Mouse (Mus musculus) adrenal gland, postnatal 4 days (tissue): ENCODE measurements around the gene Zfand4. TPM values are rescaled to one million over a fixed set of nuclear protein-coding genes. Genes with fewer than 3 reads are reported as not detected.
"Not testable (repeated sequence)": the region's sequence is repeated elsewhere in the genome, so short reads cannot be mapped to it uniquely, and the experiment has no call there.

Experiments
- DNase-seq, 2 experiments: peaks; one replicate each; pipeline ENCODE4 v3.0.0; 2021 to 2022; ENCODE audit warnings: low spot score in 2 of 2, mixed read lengths in 2 of 2
- total RNA-seq, 2 experiments: library from RNA; stranded (reverse); gene quantifications; 2 replicates each; pipeline ENCODE4 v1.2.3; 2021

Zfand4 gene
- total RNA-seq, 2 experiments from 2014 or later, result 6.0 to 7.2 TPM

DNA sequence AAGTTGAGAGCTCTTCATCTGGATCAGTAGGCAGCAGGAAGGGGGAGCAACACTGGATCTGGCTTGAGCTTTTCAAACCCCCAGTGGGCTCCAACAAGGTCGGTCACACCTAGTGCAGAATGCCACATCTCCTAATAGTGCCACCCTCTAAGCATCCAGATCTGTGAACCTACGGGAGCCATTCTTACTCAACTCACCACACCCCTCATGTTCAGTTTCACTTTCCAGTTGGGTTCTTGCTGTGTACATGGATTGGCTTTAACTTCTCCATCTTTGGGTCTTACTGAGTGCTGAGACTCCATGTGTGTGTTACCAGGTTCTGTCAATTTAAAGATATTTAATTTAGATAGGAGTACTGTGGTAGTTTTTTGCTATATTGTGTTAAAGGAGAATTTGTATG, 47.4 kb downstream of the Zfand4 start:
- DNase-seq, result no peak

GRCm38 (mm10) chr6:116319259-116319658, 55.2 kb downstream of the Zfand4 start:
- DNase-seq, result no peak

DNA sequence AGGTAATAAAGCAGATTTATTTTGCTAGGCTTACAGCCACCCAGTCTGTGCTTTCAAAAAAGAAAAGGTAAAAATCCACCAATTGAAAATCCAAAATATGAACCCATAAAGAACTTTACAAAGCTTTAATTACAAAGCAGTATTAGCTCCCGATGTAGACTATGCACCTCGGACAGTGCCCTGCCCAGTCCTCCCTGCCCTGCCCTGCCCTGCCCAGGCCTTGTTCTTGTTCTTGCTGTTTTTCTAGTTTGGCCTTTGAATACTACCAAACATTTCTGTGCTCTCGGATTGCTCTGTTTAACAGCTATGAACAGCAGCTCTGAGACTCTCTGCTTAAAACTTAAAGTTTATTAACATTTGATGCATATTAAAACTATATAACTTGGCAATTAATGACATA, 62.6 kb downstream of the Zfand4 start:
- no peak for DNase-seq

DNA sequence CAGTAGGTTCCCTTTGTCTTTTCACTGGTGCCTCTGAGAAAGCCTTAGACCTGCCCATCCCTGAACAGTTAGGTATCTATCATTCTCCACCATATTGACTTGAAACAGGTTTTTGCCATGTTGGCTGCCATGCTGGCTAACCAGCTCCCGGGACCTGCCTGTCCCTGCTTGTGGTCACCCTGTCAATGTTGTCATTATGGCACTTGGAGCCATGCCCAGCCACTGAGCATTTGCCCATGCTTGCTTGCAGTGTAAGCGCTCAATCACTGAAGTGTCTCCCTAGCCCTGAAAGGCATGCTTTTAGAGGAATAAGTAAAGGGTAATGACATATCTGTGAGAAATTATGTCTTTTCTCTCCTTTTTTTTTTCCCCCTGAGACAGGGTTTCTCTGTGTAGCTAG, 67.4 kb downstream of the Zfand4 start:
- DNase-seq, result no peak

DNA sequence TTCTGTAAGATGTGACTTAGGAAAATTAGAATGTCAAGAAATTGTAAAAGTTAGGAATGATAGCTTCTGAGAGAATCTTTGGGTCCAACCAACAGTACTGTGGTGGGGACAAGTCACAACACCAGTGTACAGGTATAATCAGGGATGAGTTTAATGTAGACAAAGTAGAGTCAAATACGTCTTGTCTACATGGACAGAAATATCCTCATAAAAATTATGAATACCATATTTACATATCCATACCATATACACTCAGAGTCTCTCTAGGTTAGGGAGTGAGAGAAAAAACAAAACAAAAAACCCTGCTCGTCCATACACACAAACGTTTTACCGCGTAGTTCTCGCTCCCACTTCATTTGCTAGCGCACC, 73.4 kb downstream of the Zfand4 start:
- no peak for DNase-seq

DNA sequence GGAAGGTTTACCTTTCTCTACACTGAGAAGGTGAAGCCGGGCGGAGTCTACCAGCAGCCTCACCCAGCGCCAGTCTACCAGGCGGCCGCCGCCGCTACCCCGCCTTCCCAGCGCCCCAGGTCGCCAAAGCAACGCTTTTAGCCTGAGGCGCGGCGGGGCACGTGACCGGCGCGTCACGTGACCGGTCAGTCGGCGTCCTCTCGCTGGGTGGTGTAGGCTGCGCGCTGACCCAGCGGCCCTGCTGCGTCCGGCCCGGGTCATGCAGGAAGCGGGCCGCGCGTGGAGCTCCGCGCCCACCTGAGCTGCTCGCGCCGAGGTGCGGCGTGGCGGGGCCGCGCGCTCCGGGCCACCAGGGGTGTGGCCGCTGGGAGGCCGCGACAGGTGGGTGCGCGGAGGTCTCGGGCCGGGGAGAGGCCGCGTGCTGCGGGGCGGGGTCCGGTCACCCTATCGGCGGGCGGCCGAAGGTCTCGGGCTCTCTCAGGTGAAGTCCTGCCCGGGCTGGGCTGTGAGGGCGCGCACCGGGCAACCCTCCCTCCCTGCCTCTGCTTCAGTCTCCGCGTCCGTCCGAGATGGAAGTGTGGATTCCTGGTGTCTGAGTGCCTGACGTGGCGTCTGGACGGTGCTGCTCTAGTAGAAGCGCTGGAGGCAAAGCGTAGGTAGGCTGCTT, 73.9 kb downstream of the Zfand4 start, which contains the start of gene March8:
Gene March8, plus strand, starts transcription at position 190 of the 667 bp plus-strand sequence.
- peak; percentile 77 to 80 for DNase-seq

DNA sequence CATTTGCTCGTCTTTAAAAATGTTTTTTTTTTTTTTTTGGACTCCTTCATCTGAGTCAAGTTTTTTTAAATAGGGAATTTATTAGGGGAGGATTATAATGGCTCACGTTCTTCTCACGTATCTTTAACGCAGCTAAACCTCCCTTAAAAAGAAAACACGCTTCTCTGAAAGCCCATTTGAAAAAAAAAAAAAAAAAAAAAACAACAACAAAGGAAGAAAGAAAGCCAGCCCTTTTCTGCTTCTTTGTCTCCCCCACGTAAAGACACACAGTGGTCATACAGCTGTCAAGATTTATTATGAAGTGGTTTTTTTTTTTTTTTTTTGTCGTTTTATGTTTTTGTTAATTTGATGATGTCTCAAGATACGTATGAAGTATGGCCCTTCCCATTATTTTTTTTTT, 74.5 kb downstream of the Zfand4 start:
- DNase-seq, result no peak

- DNase-seq, result no peak
Measured at GRCm38 (mm10) chr6:116339088-116339487, 75.1 kb downstream of the Zfand4 start.

- no peak for DNase-seq
Measured at GRCm38 (mm10) chr6:116340521-116340920, 76.5 kb downstream of the Zfand4 start.

GRCm38 (mm10) chr6:116347953-116348352, 83.9 kb downstream of the Zfand4 start:
- no peak for DNase-seq

GRCm38 (mm10) chr6:116349997-116350396, 86.0 kb downstream of the Zfand4 start:
- DNase-seq, result no peak

DNA sequence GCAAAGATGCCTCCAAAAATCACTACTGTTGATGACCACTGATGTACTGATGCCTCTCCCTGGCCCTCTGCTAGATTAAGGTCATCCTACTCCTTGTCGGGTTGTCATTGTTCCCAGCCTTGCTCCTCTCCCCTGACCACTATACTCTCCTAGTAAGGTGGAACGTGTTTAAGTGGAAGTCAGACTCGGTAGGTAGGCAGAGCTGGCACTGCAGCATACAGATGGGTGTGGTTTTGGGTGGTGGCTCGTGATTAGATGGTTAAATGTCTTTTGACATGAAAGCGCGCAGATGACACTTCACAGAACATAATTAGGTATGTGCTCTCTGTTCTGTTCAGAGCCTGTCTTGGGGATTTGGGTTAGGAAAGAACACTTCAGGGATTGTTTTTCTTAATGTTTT, 86.6 kb downstream of the Zfand4 start:
- no peak for DNase-seq

- no peak for DNase-seq
Measured at GRCm38 (mm10) chr6:116351534-116351933, 87.5 kb downstream of the Zfand4 start.

GRCm38 (mm10) chr6:116353428-116353827, 89.4 kb downstream of the Zfand4 start:
- DNase-seq, result no peak

DNA sequence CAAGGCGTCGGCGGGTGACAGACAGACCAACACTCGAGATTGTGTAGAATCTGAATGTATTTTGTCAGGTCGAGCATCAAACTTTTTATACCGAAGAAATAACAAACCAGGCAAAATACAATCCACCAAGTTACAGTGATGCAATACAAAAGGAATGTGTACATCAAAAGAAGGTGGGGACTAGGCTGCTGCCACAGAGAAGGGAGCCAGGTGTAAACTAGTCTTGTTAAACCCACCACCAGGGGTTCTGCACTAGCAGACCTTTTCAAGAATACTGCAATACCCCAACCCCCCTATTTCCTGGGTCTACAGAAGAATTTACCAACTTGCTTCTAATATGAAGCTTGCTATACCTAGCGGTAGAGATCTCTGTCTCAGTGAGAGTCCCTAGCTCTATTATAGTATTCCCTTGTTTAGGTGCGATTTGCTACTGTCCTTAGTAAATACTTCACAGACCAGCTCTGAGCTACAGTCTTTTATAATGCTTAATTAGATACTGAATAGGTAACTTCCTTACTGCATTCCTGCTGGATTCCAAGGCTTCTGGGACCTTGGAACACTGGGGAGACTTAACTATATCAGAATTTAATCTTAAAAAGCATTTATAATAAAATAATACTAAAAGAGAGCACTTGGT, 92.4 kb downstream of the Zfand4 start:
- not testable (repeated sequence) for DNase-seq

- no peak for DNase-seq
Measured at GRCm38 (mm10) chr6:116356948-116357325, 92.9 kb downstream of the Zfand4 start.

- no peak for DNase-seq
Measured at GRCm38 (mm10) chr6:116358056-116358455, 94.0 kb downstream of the Zfand4 start.

- no peak for DNase-seq
Measured at GRCm38 (mm10) chr6:116359256-116359655, 95.2 kb downstream of the Zfand4 start.

DNA sequence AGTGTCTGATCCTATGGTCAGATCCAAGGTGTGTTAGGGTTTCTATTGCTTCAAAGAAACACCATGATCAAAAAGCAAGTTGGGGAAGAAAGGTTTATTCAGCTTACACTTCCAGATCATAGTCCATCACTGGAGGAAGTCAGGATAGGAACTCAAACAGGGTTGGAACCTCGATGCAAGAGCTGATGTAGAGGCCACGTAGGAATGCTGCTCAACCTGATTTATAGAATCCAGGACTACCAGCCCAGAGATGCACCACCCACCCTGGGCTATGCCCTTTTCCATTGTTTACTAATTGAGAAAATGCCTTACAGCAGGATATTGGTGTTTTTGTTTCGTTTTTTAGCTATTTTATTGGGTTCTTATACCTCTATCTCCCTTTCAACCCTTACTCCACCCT, 97.4 kb downstream of the Zfand4 start:
- no peak for DNase-seq

GRCm38 (mm10) chr6:116361993-116362392, 98.0 kb downstream of the Zfand4 start:
- no peak for DNase-seq

GRCm38 (mm10) chr6:116367971-116368370, 103.9 kb downstream of the Zfand4 start:
- no peak for DNase-seq

DNA sequence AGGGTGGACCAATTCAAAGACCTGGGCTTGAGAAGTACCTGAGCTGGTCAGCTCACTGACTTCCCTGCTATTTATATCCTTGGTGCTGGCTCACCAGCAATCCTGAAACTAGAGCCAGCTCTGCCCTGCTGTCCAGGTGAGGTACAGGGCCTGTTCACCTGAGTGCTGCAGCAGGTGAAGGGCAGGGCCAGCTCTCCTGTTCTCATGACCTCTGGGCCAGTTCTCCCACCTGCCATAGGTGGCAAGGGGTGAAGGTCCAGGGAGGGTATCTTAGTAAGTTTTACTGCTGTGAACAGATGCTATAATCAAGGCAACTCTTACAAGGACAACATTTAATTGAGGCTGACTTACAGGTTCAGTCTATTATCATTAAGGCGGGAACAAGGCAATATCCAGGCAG, 105.8 kb downstream of the Zfand4 start:
- DNase-seq, result no peak
